Comparison of ENCODE assay signal across 23 mouse cellular contexts in genomic region chr12:97137924-97138323, GRCm38 (mm10).
DNase-seq lines count a peak whose midpoint lies in the region; ATAC-seq and TF ChIP-seq lines count a peak whose summit lies in the region.
"Had no signal": no experiment of that assay in that cellular context is flagged by ENCODE, and none has a peak within 500 bp of the region (broad histone marks: within the 10 kb centered on the region; RNA-seq: fewer than 3 reads in every experiment).

No protein-coding gene starts in this region.

- H3K9ac ChIP-seq in intestine, embryonic 15.5 days = no peak overlapping the region
- no peak overlapping the region for H3K9ac ChIP-seq in intestine, embryonic 16.5 days (ENCODE audit: low read depth, low read length)
- no peak overlapping the region for H3K9ac ChIP-seq in intestine, postnatal 0 days (ENCODE audit: low read depth, low read length)
- H3K9ac ChIP-seq in hindbrain, embryonic 13.5 days = no peak overlapping the region

- H3K4me1 ChIP-seq in intestine, embryonic 15.5 days (replicated peaks) = no peaks in the 10 kb centered on the region
- no peaks in the 10 kb centered on the region for H3K4me1 ChIP-seq in intestine, embryonic 16.5 days (ENCODE audit: control insufficient read depth, insufficient read depth, low read length)
- H3K4me1 ChIP-seq in intestine, postnatal 0 days (replicated peaks; ENCODE audit: control insufficient read depth, insufficient read depth, low read length) = no peaks in the 10 kb centered on the region
- H3K4me1 ChIP-seq in hindbrain, embryonic 13.5 days (replicated peaks) = no peaks in the 10 kb centered on the region

- DNase-seq in brain, embryonic 14.5 days (ENCODE audit: low read depth) = peak; percentile 15
- DNase-seq in heart, postnatal 36 days = no peak
- no peak for DNase-seq in layer of hippocampus, postnatal 10 days (ENCODE audit: low spot score in 2 of 2)
- no peak for DNase-seq in embryo, embryonic 10.5 days (ENCODE audit: low spot score)
- DNase-seq: adrenal gland, adult 2 months; adrenal gland, adult 8-10 months; adrenal gland, postnatal 10 days; adrenal gland, postnatal 14 days; adrenal gland, postnatal 25 days; adrenal gland, postnatal 36 days; B cell, adult 2 months; cerebellum, adult 11 months; cerebellum, adult 11-12 months; cerebellum, adult 18-20 months had no signal

- no peaks in the 10 kb centered on the region for H3K36me3 ChIP-seq in intestine, embryonic 15.5 days
- H3K36me3 ChIP-seq in intestine, embryonic 16.5 days (ENCODE audit: control insufficient read depth, insufficient read depth, low read length) = no peaks in the 10 kb centered on the region
- H3K36me3 ChIP-seq in intestine, postnatal 0 days (ENCODE audit: control insufficient read depth, insufficient read depth) = no peaks in the 10 kb centered on the region
- no peaks in the 10 kb centered on the region for H3K36me3 ChIP-seq in hindbrain, embryonic 13.5 days
- H3K36me3 ChIP-seq: G1E had no signal

- no peak for TF ChIP-seq POLR2A in brain, embryonic 14.5 days (IDR thresholded peaks at IDR 0.05; ENCODE audit: borderline replicate concordance, extremely low read depth, insufficient read depth, insufficient read length, poor library complexity, severe bottlenecking)

- 59% methylated on average over 7 of the region's 7 CpGs for WGBS in intestine, embryonic 15.5 days
- 63% methylated on average over 7 of the region's 7 CpGs for whole genome bisulfite sequencing in intestine, embryonic 16.5 days
- WGBS in intestine, postnatal 0 days = 44% methylated on average over 7 of the region's 7 CpGs
- 81% methylated on average over 7 of the region's 7 CpGs for WGBS in hindbrain, embryonic 13.5 days

- intact Hi-C loops in heart, postnatal 36 days (cut with DNase I) = no loop called here

- no peaks in the 10 kb centered on the region for H3K27me3 ChIP-seq in intestine, embryonic 15.5 days (replicated peaks)
- no peaks in the 10 kb centered on the region for H3K27me3 ChIP-seq in intestine, embryonic 16.5 days (replicated peaks; ENCODE audit: control insufficient read depth, insufficient read depth, low read length)
- no peaks in the 10 kb centered on the region for H3K27me3 ChIP-seq in intestine, postnatal 0 days (replicated peaks; ENCODE audit: control insufficient read depth, insufficient read depth, low read length)
- no peaks in the 10 kb centered on the region for H3K27me3 ChIP-seq in hindbrain, embryonic 13.5 days
- H3K27me3 ChIP-seq: CH12.LX, Patski had no signal

- no peaks in the 10 kb centered on the region for H3K9me3 ChIP-seq in intestine, embryonic 15.5 days
- H3K9me3 ChIP-seq in intestine, embryonic 16.5 days (ENCODE audit: control insufficient read depth, low read length) = no peaks in the 10 kb centered on the region
- H3K9me3 ChIP-seq in intestine, postnatal 0 days (ENCODE audit: control insufficient read depth) = no peaks in the 10 kb centered on the region
- H3K9me3 ChIP-seq in hindbrain, embryonic 13.5 days = no peaks in the 10 kb centered on the region
- H3K9me3 ChIP-seq: G1E had no signal

- H3K4me3 ChIP-seq in intestine, embryonic 15.5 days (replicated peaks) = no peak overlapping the region
- no peak overlapping the region for H3K4me3 ChIP-seq in intestine, embryonic 16.5 days (ENCODE audit: low read length)
- H3K4me3 ChIP-seq in intestine, postnatal 0 days (ENCODE audit: low read depth, low read length) = no peak overlapping the region
- no peak overlapping the region for H3K4me3 ChIP-seq in hindbrain, embryonic 13.5 days

- H3K4me2 ChIP-seq in intestine, embryonic 15.5 days (replicated peaks) = no peak overlapping the region
- no peak overlapping the region for H3K4me2 ChIP-seq in intestine, embryonic 16.5 days (ENCODE audit: low read depth, low read length)
- no peak overlapping the region for H3K4me2 ChIP-seq in intestine, postnatal 0 days (replicated peaks; ENCODE audit: low read depth)
- no peak overlapping the region for H3K4me2 ChIP-seq in hindbrain, embryonic 13.5 days

- ATAC-seq in intestine, embryonic 15.5 days = peak; percentile 82
- ATAC-seq in intestine, embryonic 16.5 days = peak; percentile 87
- ATAC-seq in intestine, postnatal 0 days = peak; percentile 75; the same call in 1 of the 2 replicates
- ATAC-seq in hindbrain, embryonic 13.5 days (ENCODE audit: low FRiP score) = no peak
- ATAC-seq: activated CD4-positive, CD25-positive, alpha-beta regulatory T cell, adult 4 months; CD4-positive, CD25-positive, alpha-beta regulatory T cell, adult 4 months; Patski had no signal

- no peak for TF ChIP-seq CTCF in brain, embryonic 14.5 days (IDR thresholded peaks at IDR 0.05; ENCODE audit: borderline replicate concordance, extremely low read depth, insufficient read depth, insufficient read length)
- no peak for TF ChIP-seq CTCF in intestine, postnatal 0 days (IDR thresholded peaks at IDR 0.05; ENCODE audit: low read depth)

- H3K27ac ChIP-seq in intestine, embryonic 15.5 days = no peak overlapping the region
- H3K27ac ChIP-seq in intestine, embryonic 16.5 days (ENCODE audit: low read length) = no peak overlapping the region
- no peak overlapping the region for H3K27ac ChIP-seq in intestine, postnatal 0 days (ENCODE audit: low read depth, low read length)
- H3K27ac ChIP-seq in hindbrain, embryonic 13.5 days = no peak overlapping the region
